ENCODE assay signal across 21 mouse cellular contexts in genomic region chr7:106580424-106580823, GRCm38 (mm10).
DNase-seq lines count a peak whose midpoint lies in the region; ATAC-seq and TF ChIP-seq lines count a peak whose summit lies in the region.
"Had no signal": no experiment of that assay in that cellular context is flagged by ENCODE, and none has a peak within 500 bp of the region (broad histone marks: within the 10 kb centered on the region; RNA-seq: fewer than 3 reads in every experiment).

No protein-coding gene starts in this region.

- no peaks in the 10 kb centered on the region for H3K79me2 ChIP-seq in liver, adult 2 months (ENCODE audit: control insufficient read depth, insufficient read depth, low read length)

- no peaks in the 10 kb centered on the region for H3K4me1 ChIP-seq in intestine, embryonic 15.5 days (replicated peaks)
- H3K4me1 ChIP-seq in intestine, postnatal 0 days (replicated peaks; ENCODE audit: control insufficient read depth, insufficient read depth, low read length) = no peaks in the 10 kb centered on the region
- no peaks in the 10 kb centered on the region for H3K4me1 ChIP-seq in limb, embryonic 14.5 days (ENCODE audit: control insufficient read depth, insufficient read depth, low read length)
- H3K4me1 ChIP-seq in limb, embryonic 10.5 days = no peaks in the 10 kb centered on the region
- H3K4me1 ChIP-seq in liver, adult 2 months (ENCODE audit: control insufficient read depth, insufficient read depth, low read length) = no peaks in the 10 kb centered on the region
- H3K4me1 ChIP-seq in intestine, embryonic 16.5 days (ENCODE audit: control insufficient read depth, insufficient read depth, low read length) = no peaks in the 10 kb centered on the region

- 74% methylated on average over 3 of the region's 3 CpGs for whole genome bisulfite sequencing in intestine, embryonic 15.5 days
- WGBS in intestine, postnatal 0 days = 82% methylated on average over 3 of the region's 3 CpGs
- 71% methylated on average over 3 of the region's 3 CpGs for WGBS in limb, embryonic 14.5 days
- 90% methylated on average over 3 of the region's 3 CpGs for WGBS in limb, embryonic 10.5 days
- 83% methylated on average over 3 of the region's 3 CpGs for WGBS in liver, adult 2 months
- 80% methylated on average over 3 of the region's 3 CpGs for WGBS in intestine, embryonic 16.5 days

- 0 out of 2 replicates have a peak, but pooled peaks have one; percentile 69 for ATAC-seq in intestine, embryonic 15.5 days
- ATAC-seq in intestine, postnatal 0 days = no peak
- ATAC-seq in limb, embryonic 14.5 days (ENCODE audit: low FRiP score, low read depth) = no peak
- ATAC-seq in intestine, embryonic 16.5 days = peak; percentile 83
- no peak for ATAC-seq in megakaryocyte, adult 5-6 weeks (ENCODE audit: poor library complexity, severe bottlenecking)
- ATAC-seq: activated CD4-positive, CD25-positive, alpha-beta regulatory T cell, adult 4 months; Patski had no signal

- TF ChIP-seq CTCF in intestine, postnatal 0 days (IDR thresholded peaks at IDR 0.05; ENCODE audit: low read depth) = no peak
- no peak for TF ChIP-seq CTCF in liver, adult 2 months (IDR thresholded peaks at IDR 0.05; ENCODE audit: low read depth, low read length)

- H3K9me3 ChIP-seq in intestine, embryonic 15.5 days = no peaks in the 10 kb centered on the region
- no peaks in the 10 kb centered on the region for H3K9me3 ChIP-seq in intestine, postnatal 0 days (ENCODE audit: control insufficient read depth)
- H3K9me3 ChIP-seq in limb, embryonic 14.5 days (ENCODE audit: control insufficient read depth, low read length) = no peaks in the 10 kb centered on the region
- H3K9me3 ChIP-seq in limb, embryonic 10.5 days (replicated peaks) = no peaks in the 10 kb centered on the region
- no peaks in the 10 kb centered on the region for H3K9me3 ChIP-seq in intestine, embryonic 16.5 days (ENCODE audit: control insufficient read depth, low read length)
- H3K9me3 ChIP-seq: G1E had no signal

- no peak for TF ChIP-seq POLR2A in limb, embryonic 14.5 days (IDR thresholded peaks at IDR 0.05; ENCODE audit: borderline replicate concordance, extremely low read depth, insufficient read depth, insufficient read length)
- TF ChIP-seq POLR2A in liver, adult 2 months (IDR thresholded peaks at IDR 0.05; ENCODE audit: extremely low read depth, insufficient read depth, low read length) = no peak

- H3K27me3 ChIP-seq in intestine, embryonic 15.5 days (replicated peaks) = no peaks in the 10 kb centered on the region
- H3K27me3 ChIP-seq in intestine, postnatal 0 days (replicated peaks; ENCODE audit: control insufficient read depth, insufficient read depth, low read length) = no peaks in the 10 kb centered on the region
- no peaks in the 10 kb centered on the region for H3K27me3 ChIP-seq in limb, embryonic 14.5 days (ENCODE audit: control insufficient read depth, insufficient read depth, low read length)
- H3K27me3 ChIP-seq in limb, embryonic 10.5 days (ENCODE audit: low read depth, poor library complexity, severe bottlenecking) = no peaks in the 10 kb centered on the region
- no peaks in the 10 kb centered on the region for H3K27me3 ChIP-seq in liver, adult 2 months (ENCODE audit: control insufficient read depth, insufficient read depth, low read length)
- no peaks in the 10 kb centered on the region for H3K27me3 ChIP-seq in intestine, embryonic 16.5 days (replicated peaks; ENCODE audit: control insufficient read depth, insufficient read depth, low read length)
- H3K27me3 ChIP-seq: CH12.LX, Patski had no signal

- no peaks in the 10 kb centered on the region for H3K36me3 ChIP-seq in intestine, embryonic 15.5 days
- no peaks in the 10 kb centered on the region for H3K36me3 ChIP-seq in intestine, postnatal 0 days (ENCODE audit: control insufficient read depth, insufficient read depth)
- H3K36me3 ChIP-seq in limb, embryonic 14.5 days (ENCODE audit: control insufficient read depth, insufficient read depth, low read length) = no peaks in the 10 kb centered on the region
- H3K36me3 ChIP-seq in limb, embryonic 10.5 days = no peaks in the 10 kb centered on the region
- H3K36me3 ChIP-seq in liver, adult 2 months (ENCODE audit: control insufficient read depth, insufficient read depth, low read length) = no peaks in the 10 kb centered on the region
- no peaks in the 10 kb centered on the region for H3K36me3 ChIP-seq in intestine, embryonic 16.5 days (ENCODE audit: control insufficient read depth, insufficient read depth, low read length)
- H3K36me3 ChIP-seq: G1E had no signal

- H3K27ac ChIP-seq in intestine, embryonic 15.5 days = no peak overlapping the region
- no peak overlapping the region for H3K27ac ChIP-seq in intestine, postnatal 0 days (ENCODE audit: low read depth, low read length)
- no peak overlapping the region for H3K27ac ChIP-seq in limb, embryonic 14.5 days (replicated peaks; ENCODE audit: low read depth, low read length)
- no peak overlapping the region for H3K27ac ChIP-seq in limb, embryonic 10.5 days
- H3K27ac ChIP-seq in liver, adult 2 months (replicated peaks; ENCODE audit: insufficient read depth, low read depth, low read length) = no peak overlapping the region
- no peak overlapping the region for H3K27ac ChIP-seq in intestine, embryonic 16.5 days (ENCODE audit: low read length)

- H3K4me3 ChIP-seq in intestine, embryonic 15.5 days (replicated peaks) = no peak overlapping the region
- no peak overlapping the region for H3K4me3 ChIP-seq in intestine, postnatal 0 days (ENCODE audit: low read depth, low read length)
- no peak overlapping the region for H3K4me3 ChIP-seq in limb, embryonic 14.5 days (replicated peaks; ENCODE audit: low read length)
- no peak overlapping the region for H3K4me3 ChIP-seq in limb, embryonic 10.5 days
- H3K4me3 ChIP-seq in liver, adult 2 months (ENCODE audit: insufficient read depth, low read depth, low read length) = no peak overlapping the region
- no peak overlapping the region for H3K4me3 ChIP-seq in intestine, embryonic 16.5 days (ENCODE audit: low read length)

- no peak overlapping the region for H3K9ac ChIP-seq in intestine, embryonic 15.5 days
- H3K9ac ChIP-seq in intestine, postnatal 0 days (ENCODE audit: low read depth, low read length) = no peak overlapping the region
- no peak overlapping the region for H3K9ac ChIP-seq in limb, embryonic 14.5 days (ENCODE audit: low read depth, low read length, severe bottlenecking)
- no peak overlapping the region for H3K9ac ChIP-seq in liver, adult 2 months (ENCODE audit: low read depth, low read length)
- no peak overlapping the region for H3K9ac ChIP-seq in intestine, embryonic 16.5 days (ENCODE audit: low read depth, low read length)

- DNase-seq in limb, embryonic 14.5 days (ENCODE audit: low spot score) = peak; percentile 3
- DNase-seq in limb, embryonic 10.5 days (ENCODE audit: low spot score) = no peak
- DNase-seq in liver, adult 2 months (ENCODE audit: extremely low read depth, low read depth, low spot score) = peak; percentile 12
- no peak for DNase-seq in liver
- DNase-seq: adrenal gland, adult 2 months; adrenal gland, adult 8-10 months; adrenal gland, postnatal 10 days; adrenal gland, postnatal 14 days; adrenal gland, postnatal 25 days; adrenal gland, postnatal 36 days; B cell, adult 2 months; cerebellum, adult 11 months; cerebellum, adult 11-12 months had no signal

- no peak overlapping the region for H3K4me2 ChIP-seq in intestine, embryonic 15.5 days (replicated peaks)
- no peak overlapping the region for H3K4me2 ChIP-seq in intestine, postnatal 0 days (replicated peaks; ENCODE audit: low read depth)
- H3K4me2 ChIP-seq in limb, embryonic 14.5 days (replicated peaks; ENCODE audit: low read depth, low read length, severe bottlenecking) = no peak overlapping the region
- no peak overlapping the region for H3K4me2 ChIP-seq in intestine, embryonic 16.5 days (ENCODE audit: low read depth, low read length)

Comparison
In these comparisons a context has a peak if more than half of its experiments do, and no peak if none do; other contexts are left out.
1. ATAC-seq: peak in intestine, embryonic 15.5 days (single experiment) and intestine, embryonic 16.5 days (single experiment); none in intestine, postnatal 0 days (single experiment), limb, embryonic 14.5 days (single experiment) and megakaryocyte, adult 5-6 weeks (single experiment).
2. DNase-seq: peak in limb, embryonic 14.5 days (single experiment) and liver, adult 2 months (single experiment); none in limb, embryonic 10.5 days (single experiment) and liver (single experiment).